Mouse (Mus musculus): ENCODE measurements at regions not wholly inside any gene's neighbourhood (a gene's known extent, or its start where the extent isn't known, plus 50 kb on each side); places are given as distances from the start of the nearest gene placed in this dataset.

DNA sequence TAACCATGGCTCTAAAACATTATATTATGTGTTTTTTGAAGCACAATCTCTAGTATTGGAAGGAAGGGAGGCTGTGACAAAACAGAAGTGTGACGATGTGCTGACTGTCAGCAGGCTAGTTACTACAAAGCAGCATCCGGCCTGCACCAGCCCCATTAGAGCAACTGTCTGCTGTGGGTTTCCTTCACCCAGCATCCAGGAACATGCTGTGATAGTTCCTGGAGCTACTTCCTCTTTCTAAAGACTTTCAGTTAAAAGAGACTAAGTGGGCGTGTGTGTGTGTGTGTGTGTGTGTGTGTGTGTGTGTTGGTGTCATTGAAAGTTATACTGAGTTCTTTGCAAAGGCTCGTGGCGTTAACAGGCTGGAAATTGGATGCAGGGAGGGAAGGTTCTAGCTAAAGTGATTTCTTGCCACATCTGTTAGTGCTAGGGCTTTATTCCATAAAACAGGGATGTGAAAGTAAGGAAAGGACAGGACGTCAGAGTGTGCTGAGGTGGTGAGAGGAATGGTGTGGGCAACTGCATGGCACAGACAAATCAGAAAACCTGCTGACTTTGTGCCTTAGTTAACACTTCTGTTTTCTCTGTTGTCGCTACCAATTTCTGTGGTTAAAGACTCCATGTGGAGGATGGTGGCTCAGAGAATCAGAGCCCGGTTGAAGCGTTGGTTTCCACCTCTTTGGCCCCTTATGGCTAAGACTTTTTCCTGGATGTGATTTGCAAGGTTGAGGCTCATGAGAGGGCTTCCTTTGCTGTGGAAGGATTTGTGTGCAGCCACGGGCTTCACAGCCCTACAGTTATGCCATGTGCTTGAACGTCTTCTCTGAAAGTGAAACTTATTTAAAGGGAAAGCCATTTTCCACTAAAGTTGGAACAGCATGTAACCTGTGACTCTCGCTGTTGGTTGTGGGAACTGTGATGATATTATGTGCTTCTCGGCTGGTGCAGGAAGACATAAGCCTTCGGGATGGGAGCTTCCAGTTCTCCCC is 321.0 kb upstream of the Rnaseh2b start:
- DNase-seq = peak; percentile 13 to 31
- intact Hi-C loops (cut with DNase I) = no loop called here

DNA sequence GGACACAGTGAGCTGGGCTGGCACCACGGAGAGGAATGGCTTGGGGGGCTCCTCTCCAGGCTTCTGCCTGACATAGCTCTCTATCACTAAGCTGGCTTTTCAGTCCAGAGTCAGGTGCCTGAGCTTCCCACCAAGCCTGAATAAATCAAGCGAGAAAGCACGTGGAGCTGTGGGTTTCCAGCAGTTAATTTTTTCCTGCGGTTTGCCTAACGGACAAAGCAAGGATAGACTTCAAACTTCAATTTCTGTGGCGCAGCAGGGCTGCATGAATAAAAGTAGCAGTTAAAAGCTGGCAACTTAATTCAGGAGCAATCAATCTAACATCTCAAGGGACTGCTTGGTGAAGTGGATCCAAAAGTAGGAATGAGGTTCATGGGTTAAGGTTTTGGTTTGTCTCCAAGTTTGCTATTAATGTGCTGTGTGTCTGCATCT is 317.1 kb upstream of the Rnaseh2b start:
- intact Hi-C loops (cut with DNase I) = no loop called here
- no peak for DNase-seq

DNA sequence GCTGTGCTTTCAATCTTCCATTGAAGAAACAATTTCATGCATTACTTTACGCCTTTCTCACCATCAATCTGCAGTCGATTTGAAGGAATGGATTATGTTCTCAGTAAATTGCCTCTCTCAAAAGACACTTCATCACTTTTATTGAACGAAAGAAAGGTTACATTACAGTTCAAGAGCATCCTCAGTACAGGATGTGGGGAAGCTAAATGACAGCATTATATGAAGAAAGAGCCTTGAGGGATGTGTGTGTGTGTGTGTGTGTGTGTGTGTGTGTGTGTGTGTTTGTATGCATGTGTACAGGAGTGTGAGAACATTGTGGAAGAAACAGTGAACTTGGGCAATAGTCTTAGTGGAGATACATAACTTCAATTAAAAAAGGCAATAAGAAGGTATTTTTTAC is 311.8 kb upstream of the Rnaseh2b start:
- DNase-seq = no peak
- intact Hi-C loops (cut with DNase I) = no loop called here

GRCm38 (mm10) chr14:61985575-61985974 is 306.8 kb upstream of the Rnaseh2b start:
- no peak for DNase-seq
- intact Hi-C loops (cut with DNase I) = no loop called here

DNA sequence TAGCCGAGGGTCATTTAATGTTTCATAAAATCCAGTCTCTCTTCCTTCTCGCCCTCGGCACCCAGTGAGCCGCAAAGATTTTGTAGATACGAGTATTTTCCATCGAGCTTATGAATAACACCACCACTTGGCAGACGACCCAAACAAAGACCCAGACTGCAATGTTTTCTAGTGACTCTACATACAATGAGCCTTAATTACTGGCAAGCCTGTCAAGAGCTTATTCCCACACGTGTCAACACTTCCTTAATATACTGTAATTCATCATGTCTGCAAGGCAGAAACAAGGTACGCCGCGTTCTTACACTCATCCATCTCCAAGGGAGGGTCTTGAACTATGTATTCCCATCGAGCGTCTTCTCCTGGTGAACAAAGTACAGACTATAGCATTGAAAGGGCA is 306.2 kb upstream of the Rnaseh2b start:
- no peak for DNase-seq
- intact Hi-C loops (cut with DNase I) = no loop called here

GRCm38 (mm10) chr14:61995253-61995652 is 297.1 kb upstream of the Rnaseh2b start:
- no peak for DNase-seq
- intact Hi-C loops (cut with DNase I) = no loop called here

GRCm38 (mm10) chr14:61997736-61998135 is 294.7 kb upstream of the Rnaseh2b start:
- intact Hi-C loops (cut with DNase I) = no loop called here
- no peak for DNase-seq

- intact Hi-C loops (cut with DNase I) = no loop called here
- no peak for DNase-seq
Measured at GRCm38 (mm10) chr14:61998259-61998658, 294.1 kb upstream of the Rnaseh2b start.

- intact Hi-C loops (cut with DNase I) = no loop called here
- no peak for DNase-seq
Measured at GRCm38 (mm10) chr14:62001481-62001949, 290.9 kb upstream of the Rnaseh2b start.

- intact Hi-C loops (cut with DNase I) = no loop called here
Measured at GRCm38 (mm10) chr14:62002131-62002530, 290.3 kb upstream of the Rnaseh2b start.

GRCm38 (mm10) chr14:62003013-62003781 is 289.2 kb upstream of the Rnaseh2b start:
- peak in 1 of 2 experiments; percentile 15 for DNase-seq
- intact Hi-C loops (cut with DNase I) = no loop called here

More at GRCm38 (mm10) chr14:62002131-62002530, 290.3 kb upstream of the Rnaseh2b start:
- DNase-seq = no peak

GRCm38 (mm10) chr14:62003797-62004196 is 288.6 kb upstream of the Rnaseh2b start:
- intact Hi-C loops (cut with DNase I) = no loop called here
- DNase-seq = no peak

- no peak for DNase-seq
- intact Hi-C loops (cut with DNase I) = no loop called here
Measured at GRCm38 (mm10) chr14:62008707-62009106, 283.7 kb upstream of the Rnaseh2b start.

DNA sequence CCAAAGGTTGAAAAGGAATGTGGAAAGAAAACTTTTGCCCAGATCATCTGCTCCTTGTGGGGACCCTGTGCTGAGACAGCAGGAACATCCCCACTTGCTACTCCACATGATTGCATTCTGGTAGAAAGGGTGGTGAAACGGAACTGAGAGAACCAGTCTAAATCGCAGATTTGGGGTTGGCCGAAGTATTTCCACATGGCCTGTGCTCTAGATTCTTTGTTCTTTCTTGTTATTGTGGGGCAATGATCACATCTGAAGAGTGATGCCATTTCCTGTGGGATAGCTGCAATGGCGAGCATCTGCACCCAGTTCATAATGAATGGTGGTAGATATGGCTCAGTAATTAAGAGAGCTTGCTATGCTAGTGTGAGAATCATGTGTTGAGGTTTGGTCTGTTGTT is 273.6 kb upstream of the Rnaseh2b start:
- intact Hi-C loops (cut with DNase I) = no loop called here
- no peak for DNase-seq

DNA sequence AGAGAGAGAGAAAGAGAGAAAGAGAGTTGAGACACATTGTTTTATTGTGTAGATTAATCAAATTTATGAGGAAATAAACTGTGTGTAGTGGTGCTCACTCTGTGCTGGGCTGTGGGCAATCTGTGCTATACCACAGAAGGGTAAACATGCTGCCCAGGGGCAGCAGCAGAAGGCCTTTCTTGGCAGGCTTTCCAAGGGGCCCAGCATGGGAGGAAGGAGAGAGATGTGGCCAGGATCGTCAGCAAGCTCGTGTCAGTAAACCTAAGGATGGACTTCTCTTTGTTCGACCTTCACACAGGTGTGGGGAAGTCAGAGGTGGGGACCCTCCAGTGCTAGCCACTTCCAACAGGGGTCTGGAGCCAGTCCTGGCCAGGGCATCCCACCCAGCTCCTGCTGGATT is 271.4 kb upstream of the Rnaseh2b start:
- no peak for DNase-seq
- intact Hi-C loops (cut with DNase I) = no loop called here

DNA sequence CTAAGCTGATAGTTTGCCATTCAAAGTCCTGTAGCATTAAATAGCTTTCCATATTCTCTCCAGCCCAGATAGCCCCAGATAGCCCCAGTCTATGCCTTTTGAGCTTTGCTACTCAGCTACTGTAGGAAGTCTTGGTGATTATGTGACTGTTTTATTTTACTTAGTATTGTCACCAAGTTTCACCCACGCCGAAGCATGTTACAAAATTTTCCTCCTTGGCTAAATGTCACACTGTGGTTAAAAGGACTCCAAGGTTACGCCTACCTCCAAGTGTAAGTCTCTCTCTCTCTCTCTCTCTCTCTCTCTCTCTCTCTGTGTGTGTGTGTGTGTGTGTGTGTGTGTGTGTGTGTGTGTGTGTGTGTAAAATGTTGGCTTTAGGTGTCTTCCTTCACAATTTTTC is 270.2 kb upstream of the Rnaseh2b start:
- intact Hi-C loops (cut with DNase I) = no loop called here

DNA sequence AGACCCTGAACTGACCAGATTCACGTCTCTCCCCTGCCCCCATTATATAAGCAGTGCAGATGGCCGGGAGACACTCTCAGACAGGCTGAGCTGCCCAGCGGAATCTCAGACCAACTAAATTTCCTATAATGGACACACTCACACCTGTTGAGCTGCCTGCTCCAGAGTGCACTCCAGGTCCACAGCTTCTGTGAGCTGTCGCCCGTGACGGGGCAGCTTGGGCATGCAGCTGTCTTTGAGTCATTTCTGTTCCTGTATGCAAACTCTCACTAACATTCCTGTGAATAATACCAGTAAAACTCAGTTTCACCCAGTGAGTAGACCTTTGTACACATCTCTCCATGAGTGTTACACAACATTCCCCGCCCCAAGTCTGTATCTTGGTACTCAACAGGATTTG is 269.4 kb upstream of the Rnaseh2b start:
- intact Hi-C loops (cut with DNase I) = no loop called here
- DNase-seq = no peak

More for the DNA sequence above, 270.2 kb upstream of the Rnaseh2b start:
- no peak for DNase-seq

GRCm38 (mm10) chr14:62027751-62028279 is 264.6 kb upstream of the Rnaseh2b start:
- intact Hi-C loops (cut with DNase I) = no loop called here
- no peak for DNase-seq

DNA sequence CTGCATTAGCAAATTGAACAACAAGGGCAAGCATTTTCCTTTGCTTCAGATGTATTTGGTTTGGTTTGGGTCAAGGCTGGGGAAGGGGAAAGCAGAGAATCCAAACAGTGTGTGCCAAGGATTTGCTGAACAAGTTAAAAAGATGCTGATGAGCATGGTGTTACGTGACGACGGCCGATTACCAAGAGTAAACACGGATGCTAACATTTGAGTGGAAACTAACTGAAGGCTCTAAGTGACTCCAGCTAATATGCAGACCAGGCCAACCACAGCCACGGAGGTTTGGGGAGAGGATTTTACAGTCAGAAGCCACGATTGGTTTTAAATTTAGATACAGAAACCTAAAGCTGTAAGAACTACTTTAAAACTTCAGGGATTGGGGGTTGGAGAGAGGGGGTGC is 262.3 kb upstream of the Rnaseh2b start:
- intact Hi-C loops (cut with DNase I) = no loop called here
- no peak for DNase-seq

DNA sequence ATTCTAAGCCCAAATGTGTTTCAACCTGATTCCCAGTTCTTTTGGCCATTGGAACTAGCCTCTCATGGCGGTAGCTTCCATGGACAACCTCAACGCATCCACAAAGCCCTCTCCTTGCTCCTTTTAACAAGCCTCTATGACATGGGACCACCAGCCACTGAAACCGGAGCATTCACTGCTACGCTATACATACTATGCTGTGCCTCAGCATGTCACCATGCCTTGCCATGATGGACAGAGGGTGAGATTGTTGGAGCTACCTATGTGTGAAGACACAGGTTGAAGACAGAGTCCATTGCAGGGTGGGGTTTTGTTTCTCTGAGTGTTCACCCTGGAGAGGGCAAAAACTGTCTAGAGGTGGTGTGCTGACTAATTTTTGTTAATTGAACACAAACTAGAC is 258.7 kb upstream of the Rnaseh2b start:
- DNase-seq = no peak
- intact Hi-C loops (cut with DNase I) = no loop called here

GRCm38 (mm10) chr14:62034664-62035063 is 257.7 kb upstream of the Rnaseh2b start:
- intact Hi-C loops (cut with DNase I) = no loop called here
- no peak for DNase-seq
